Mouse (Mus musculus): Measurements from ENCODE around the gene Fosb. TPM values are rescaled to one million over a fixed set of nuclear protein-coding genes. Genes with fewer than 3 reads are reported as not detected.

Gene Fosb
- polyA plus RNA-seq, 1 experiment from 2014 or later = 0.27 TPM

- Histone ChIP-seq H3K36me3 (ENCODE audit: control insufficient read depth, insufficient read depth, low read length) (no peaks in the 10 kb centered on the region), H3K9ac (ENCODE audit: low read length) (no peak overlapping the region), H3K27ac (ENCODE audit: low read length) (no peak overlapping the region), H3K9me3 (replicated peaks; ENCODE audit: control insufficient read depth, low read length) (no peaks in the 10 kb centered on the region), H3K27me3 (ENCODE audit: control insufficient read depth, insufficient read depth, low read length) (peaks cover 7% of the 10 kb centered on the region; the same call in 1 of the 2 replicates), H3K4me2 (ENCODE audit: low read depth, low read length) (no peak overlapping the region), H3K4me3 (replicated peaks; ENCODE audit: low read length) (no peak overlapping the region), H3K4me1 (ENCODE audit: control insufficient read depth, insufficient read depth, low read length) (0 out of 2 replicates have a peak, but pooled peaks cover 7% of the 10 kb centered on the region)
- 90% methylated on average over 5 of the region's 5 CpGs for WGBS
- no peak for ATAC-seq (ENCODE audit: insufficient read depth, low FRiP score)
These were observed 12.1 kb downstream of the Fosb start for GRCm38 (mm10) chr7:19297794-19298193.

GRCm38 (mm10) chr7:19297034-19297433 lies 12.8 kb downstream of the Fosb start:
- Histone ChIP-seq H3K9me3 (replicated peaks; ENCODE audit: control insufficient read depth, low read length) (no peaks in the 10 kb centered on the region), H3K27me3 (ENCODE audit: control insufficient read depth, insufficient read depth, low read length) (0 out of 2 replicates have a peak, but pooled peaks cover under 1% of the 10 kb centered on the region), H3K27ac (ENCODE audit: low read length) (no peak overlapping the region), H3K9ac (ENCODE audit: low read length) (no peak overlapping the region), H3K36me3 (ENCODE audit: control insufficient read depth, insufficient read depth, low read length) (no peaks in the 10 kb centered on the region), H3K4me2 (ENCODE audit: low read depth, low read length) (no peak overlapping the region), H3K4me1 (ENCODE audit: control insufficient read depth, insufficient read depth, low read length) (0 out of 2 replicates have a peak, but pooled peaks cover 7% of the 10 kb centered on the region), H3K4me3 (replicated peaks; ENCODE audit: low read length) (no peak overlapping the region)
- 86% methylated on average over 6 of the region's 6 CpGs for WGBS
- no peak for ATAC-seq (ENCODE audit: insufficient read depth, low FRiP score)

GRCm38 (mm10) chr7:19295503-19296185 lies 14.2 kb downstream of the Fosb start:
- Histone ChIP-seq H3K9me3 (replicated peaks; ENCODE audit: control insufficient read depth, low read length) (no peaks in the 10 kb centered on the region), H3K9ac (ENCODE audit: low read length) (peak overlapping the region; percentile 56; the same call in 1 of the 2 replicates), H3K27ac (ENCODE audit: low read length) (no peak overlapping the region), H3K4me2 (ENCODE audit: low read depth, low read length) (peak overlapping the region; percentile 47), H3K4me1 (ENCODE audit: control insufficient read depth, insufficient read depth, low read length) (peaks cover 9% of the 10 kb centered on the region; the same call in 1 of the 2 replicates), H3K27me3 (ENCODE audit: control insufficient read depth, insufficient read depth, low read length) (no peaks in the 10 kb centered on the region), H3K36me3 (ENCODE audit: control insufficient read depth, insufficient read depth, low read length) (no peaks in the 10 kb centered on the region), H3K4me3 (replicated peaks; ENCODE audit: low read length) (peak overlapping the region; percentile 37)
- ATAC-seq (ENCODE audit: insufficient read depth, low FRiP score) = peak; percentile 80
- WGBS = 11% methylated on average over 20 of the region's 22 CpGs

GRCm38 (mm10) chr7:19290969-19291596 lies 18.8 kb downstream of the Fosb start:
- Histone ChIP-seq H3K4me2 (ENCODE audit: low read depth, low read length) (peak overlapping the region; percentile 62), H3K9me3 (replicated peaks; ENCODE audit: control insufficient read depth, low read length) (no peaks in the 10 kb centered on the region), H3K27ac (ENCODE audit: low read length) (no peak overlapping the region), H3K4me3 (replicated peaks; ENCODE audit: low read length) (peak overlapping the region; percentile 50), H3K4me1 (ENCODE audit: control insufficient read depth, insufficient read depth, low read length) (peaks cover 9% of the 10 kb centered on the region; the same call in 1 of the 2 replicates), H3K27me3 (ENCODE audit: control insufficient read depth, insufficient read depth, low read length) (no peaks in the 10 kb centered on the region), H3K9ac (ENCODE audit: low read length) (peak overlapping the region; percentile 67), H3K36me3 (ENCODE audit: control insufficient read depth, insufficient read depth, low read length) (no peaks in the 10 kb centered on the region)
- WGBS = under 1% methylated on average over 20 of the region's 20 CpGs
- peak; percentile 31; the same call in 1 of the 2 replicates for ATAC-seq (ENCODE audit: insufficient read depth, low FRiP score)

- Histone ChIP-seq H3K9ac (ENCODE audit: low read length) (no peak overlapping the region), H3K36me3 (ENCODE audit: control insufficient read depth, insufficient read depth, low read length) (no peaks in the 10 kb centered on the region)
- WGBS = 29% methylated on average over 4 of the region's 4 CpGs
These were observed 25.1 kb downstream of the Fosb start for GRCm38 (mm10) chr7:19284763-19285162.

GRCm38 (mm10) chr7:19283406-19283804 lies 26.4 kb downstream of the Fosb start:
- H3K27me3 ChIP-seq (ENCODE audit: control insufficient read depth, insufficient read depth, low read length) = peaks cover 29% of the 10 kb centered on the region

More at GRCm38 (mm10) chr7:19284763-19285162, 25.1 kb downstream of the Fosb start:
- Histone ChIP-seq H3K4me3 (replicated peaks; ENCODE audit: low read length) (no peak overlapping the region), H3K27ac (ENCODE audit: low read length) (no peak overlapping the region), H3K4me1 (ENCODE audit: control insufficient read depth, insufficient read depth, low read length) (peaks cover 6% of the 10 kb centered on the region), H3K27me3 (ENCODE audit: control insufficient read depth, insufficient read depth, low read length) (peaks cover 16% of the 10 kb centered on the region), H3K9me3 (replicated peaks; ENCODE audit: control insufficient read depth, low read length) (no peaks in the 10 kb centered on the region), H3K4me2 (ENCODE audit: low read depth, low read length) (no peak overlapping the region)
- ATAC-seq (ENCODE audit: insufficient read depth, low FRiP score) = no peak

GRCm38 (mm10) chr7:19282791-19283405 lies 27.0 kb downstream of the Fosb start:
- Histone ChIP-seq H3K27ac (ENCODE audit: low read length) (no peak overlapping the region), H3K4me2 (ENCODE audit: low read depth, low read length) (peak overlapping the region; percentile 99), H3K36me3 (ENCODE audit: control insufficient read depth, insufficient read depth, low read length) (no peaks in the 10 kb centered on the region), H3K9me3 (replicated peaks; ENCODE audit: control insufficient read depth, low read length) (no peaks in the 10 kb centered on the region), H3K27me3 (ENCODE audit: control insufficient read depth, insufficient read depth, low read length) (peaks cover 34% of the 10 kb centered on the region), H3K4me1 (ENCODE audit: control insufficient read depth, insufficient read depth, low read length) (peaks cover 6% of the 10 kb centered on the region), H3K4me3 (replicated peaks; ENCODE audit: low read length) (peak overlapping the region; percentile 61), H3K9ac (ENCODE audit: low read length) (peak overlapping the region; percentile 61; the same call in 1 of the 2 replicates)
- ATAC-seq (ENCODE audit: insufficient read depth, low FRiP score) = peak; percentile 73
- WGBS = 1% methylated on average over 35 of the region's 35 CpGs

More at GRCm38 (mm10) chr7:19283406-19283804, 26.4 kb downstream of the Fosb start:
- H3K27ac ChIP-seq (ENCODE audit: low read length) = no peak overlapping the region
- peaks cover 6% of the 10 kb centered on the region for H3K4me1 ChIP-seq (ENCODE audit: control insufficient read depth, insufficient read depth, low read length)
- no peak for ATAC-seq (ENCODE audit: insufficient read depth, low FRiP score)
- H3K4me2 ChIP-seq (ENCODE audit: low read depth, low read length) = peak overlapping the region; percentile 99
- no peak overlapping the region for H3K9ac ChIP-seq (ENCODE audit: low read length)
- H3K9me3 ChIP-seq (replicated peaks; ENCODE audit: control insufficient read depth, low read length) = no peaks in the 10 kb centered on the region
- 31% methylated on average over 14 of the region's 14 CpGs for WGBS
- H3K4me3 ChIP-seq (replicated peaks; ENCODE audit: low read length) = peak overlapping the region; percentile 61
- H3K36me3 ChIP-seq (ENCODE audit: control insufficient read depth, insufficient read depth, low read length) = no peaks in the 10 kb centered on the region

- Histone ChIP-seq H3K4me3 (replicated peaks; ENCODE audit: low read length) (peak within 1 kb of the TSS; percentile 61), H3K27me3 (ENCODE audit: control insufficient read depth, insufficient read depth, low read length) (peaks cover 39% of the 10 kb centered on the region), H3K4me1 (ENCODE audit: control insufficient read depth, insufficient read depth, low read length) (peaks cover 6% of the 10 kb centered on the region), H3K9me3 (replicated peaks; ENCODE audit: control insufficient read depth, low read length) (no peaks in the 10 kb centered on the region), H3K36me3 (ENCODE audit: control insufficient read depth, insufficient read depth, low read length) (no peaks in the 10 kb centered on the region), H3K27ac (ENCODE audit: low read length) (no peak within 1 kb of the TSS), H3K9ac (ENCODE audit: low read length) (peak within 1 kb of the TSS; percentile 61; the same call in 1 of the 2 replicates), H3K4me2 (ENCODE audit: low read depth, low read length) (peak within 1 kb of the TSS; percentile 99)
- peak; percentile 86 for ATAC-seq (ENCODE audit: insufficient read depth, low FRiP score)
- WGBS = under 1% methylated on average over 37 of the region's 37 CpGs
These were observed 27.5 kb downstream of the Fosb start, which contains the start of gene Rtn2 for GRCm38 (mm10) chr7:19282385-19282784. Gene Rtn2 (plus strand): TSS chr7:19282624.
